Mouse (Mus musculus): ENCODE data around the gene Ppip5k2. TPM values are rescaled to one million over a fixed set of nuclear protein-coding genes. Genes with fewer than 3 reads are reported as not detected.
A peak's percentile ranks its signal among the peaks of the same experiment; 100 is the strongest.
"Not testable (repeated sequence)": the region's sequence is repeated elsewhere in the genome, so short reads cannot be mapped to it uniquely, and the experiment has no call there.

Ppip5k2 gene
- polyA plus RNA-seq, 1 experiment, result 2.9 TPM

- TF ChIP-seq GATA1 (IDR thresholded peaks at IDR 0.05; ENCODE audit: borderline replicate concordance, low read length) (no peak), FLI1 (IDR thresholded peaks at IDR 0.05; ENCODE audit: low read length) (no peak)
- Histone ChIP-seq H3K27me3 (replicated peaks) (no peaks in the 10 kb centered on the region), H3K36me3 (replicated peaks; ENCODE audit: low read length) (peaks cover 53% of the 10 kb centered on the region), H3K4me1 (peaks cover 21% of the 10 kb centered on the region), H3K9me3 (no peaks in the 10 kb centered on the region), H3K4me3 (replicated peaks) (no peak overlapping the region)
Measured at GRCm38 (mm10) chr1:97784928-97785327, 14.7 kb upstream of the Ppip5k2 start.

GRCm38 (mm10) chr1:97781674-97782073 lies 11.5 kb upstream of the Ppip5k2 start:
- Histone ChIP-seq H3K36me3 (replicated peaks; ENCODE audit: low read length) (peaks cover 47% of the 10 kb centered on the region), H3K27me3 (replicated peaks) (no peaks in the 10 kb centered on the region), H3K9me3 (no peaks in the 10 kb centered on the region), H3K4me3 (replicated peaks) (peak overlapping the region; percentile 29), H3K4me1 (peaks cover 24% of the 10 kb centered on the region)
- TF ChIP-seq FLI1 (IDR thresholded peaks at IDR 0.05; ENCODE audit: low read length), result no peak
- TF ChIP-seq GATA1 (IDR thresholded peaks at IDR 0.05; ENCODE audit: borderline replicate concordance, low read length), result no peak

DNA sequence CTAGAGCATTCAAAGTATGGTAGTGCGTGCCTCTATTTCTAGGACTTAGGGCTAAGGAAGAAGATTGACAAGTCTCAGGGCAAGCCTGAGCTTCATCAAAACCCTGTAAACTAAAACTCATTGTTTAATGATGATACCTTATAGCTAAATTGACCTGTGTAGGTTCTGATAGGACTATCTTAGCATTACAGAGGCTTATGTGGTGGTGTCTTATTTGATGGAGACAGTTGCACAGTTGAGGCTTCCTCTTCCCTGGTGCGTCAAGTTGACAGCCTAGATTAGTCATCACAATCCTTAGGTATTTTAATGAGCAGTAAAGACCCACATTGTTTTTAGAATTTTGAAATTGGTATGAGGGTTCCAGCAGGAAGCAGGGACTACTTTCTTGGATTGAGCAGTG lies 3.8 kb upstream of the Ppip5k2 start:
- Histone ChIP-seq H3K27me3 (replicated peaks) (no peaks in the 10 kb centered on the region), H3K36me3 (replicated peaks; ENCODE audit: low read length) (peaks cover 33% of the 10 kb centered on the region), H3K4me1 (peaks cover 52% of the 10 kb centered on the region), H3K9me3 (no peaks in the 10 kb centered on the region), H3K4me3 (replicated peaks) (no peak overlapping the region)
- TF ChIP-seq FLI1 (IDR thresholded peaks at IDR 0.05; ENCODE audit: low read length), result no peak
- TF ChIP-seq GATA1 (IDR thresholded peaks at IDR 0.05; ENCODE audit: borderline replicate concordance, low read length), result no peak

GRCm38 (mm10) chr1:97773362-97773761 lies 3.2 kb upstream of the Ppip5k2 start:
- Histone ChIP-seq H3K9me3 (no peaks in the 10 kb centered on the region), H3K4me1 (peaks cover 52% of the 10 kb centered on the region), H3K27me3 (replicated peaks) (no peaks in the 10 kb centered on the region), H3K36me3 (replicated peaks; ENCODE audit: low read length) (peaks cover 32% of the 10 kb centered on the region), H3K4me3 (replicated peaks) (no peak overlapping the region)
- TF ChIP-seq FLI1 (IDR thresholded peaks at IDR 0.05; ENCODE audit: low read length) (no peak), GATA1 (IDR thresholded peaks at IDR 0.05; ENCODE audit: borderline replicate concordance, low read length) (no peak)

GRCm38 (mm10) chr1:97771727-97772126 lies 1.5 kb upstream of the Ppip5k2 start:
- H3K4me1 ChIP-seq, result peaks cover 62% of the 10 kb centered on the region
- no peaks in the 10 kb centered on the region for H3K27me3 ChIP-seq (replicated peaks)
- TF ChIP-seq FLI1 (IDR thresholded peaks at IDR 0.05; ENCODE audit: low read length) (no peak), GATA1 (IDR thresholded peaks at IDR 0.05; ENCODE audit: borderline replicate concordance, low read length) (no peak)
- no peaks in the 10 kb centered on the region for H3K9me3 ChIP-seq
- H3K4me3 ChIP-seq (replicated peaks), result peak overlapping the region; percentile 99
- peaks cover 20% of the 10 kb centered on the region for H3K36me3 ChIP-seq (replicated peaks; ENCODE audit: low read length)

DNA sequence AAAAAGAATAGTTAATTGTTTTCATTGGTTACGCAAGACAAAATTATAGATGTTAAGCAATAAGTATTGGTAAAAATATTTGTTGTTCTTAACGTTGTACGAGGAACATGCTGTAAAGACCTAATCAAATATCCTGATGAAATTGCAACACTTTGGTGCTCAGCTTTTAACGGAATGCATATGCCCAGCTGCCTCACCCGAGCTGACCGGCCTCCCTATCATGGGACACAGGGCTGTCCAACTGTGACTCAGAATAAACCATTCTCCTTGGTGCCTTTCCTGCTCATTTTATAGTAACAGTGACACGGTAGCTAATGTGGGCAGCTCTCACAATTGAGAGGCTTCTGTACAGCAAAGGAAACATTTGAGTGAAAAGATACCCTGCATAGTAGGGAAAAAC lies 907 bp upstream of the Ppip5k2 start:
- H3K4me1 ChIP-seq, result peaks cover 58% of the 10 kb centered on the region
- no peaks in the 10 kb centered on the region for H3K27me3 ChIP-seq (replicated peaks)
- no peak for TF ChIP-seq FLI1 (IDR thresholded peaks at IDR 0.05; ENCODE audit: low read length)
- TF ChIP-seq GATA1 (IDR thresholded peaks at IDR 0.05; ENCODE audit: borderline replicate concordance, low read length), result no peak
- H3K4me3 ChIP-seq (replicated peaks), result peak overlapping the region; percentile 99
- no peaks in the 10 kb centered on the region for H3K9me3 ChIP-seq
- H3K36me3 ChIP-seq (replicated peaks; ENCODE audit: low read length), result peaks cover 13% of the 10 kb centered on the region

DNA sequence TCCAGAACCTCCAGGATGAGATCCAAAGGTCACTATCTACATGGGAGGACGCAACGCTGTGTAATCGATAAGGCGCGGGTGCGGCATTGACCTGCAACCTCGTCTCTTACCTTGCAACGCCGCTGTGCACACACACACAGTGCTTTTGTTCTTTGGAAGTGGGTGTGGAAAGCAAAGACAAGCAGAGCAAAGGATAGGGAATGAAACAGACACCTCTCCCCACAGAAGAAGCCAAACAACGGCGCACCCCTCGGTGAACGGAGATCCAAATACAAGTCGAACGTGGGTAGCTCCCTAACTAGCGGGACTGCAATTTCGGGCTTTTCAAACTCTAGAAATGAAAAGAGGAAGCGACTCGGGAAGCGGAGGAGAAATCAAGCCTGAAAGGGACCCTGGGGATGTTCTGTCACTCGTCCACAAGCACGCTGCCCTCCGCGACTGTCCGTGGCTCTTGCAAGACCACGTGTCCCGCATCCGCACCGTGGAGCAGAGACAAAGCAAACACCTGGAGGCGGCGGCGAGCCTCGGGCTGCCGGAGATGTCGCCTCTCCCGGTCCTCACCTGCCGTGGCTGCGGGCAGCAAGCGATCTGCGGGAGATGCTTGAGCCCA lies 812 bp downstream of the Ppip5k2 start:
- H3K4me1 ChIP-seq, result peaks cover 63% of the 10 kb centered on the region

DNA sequence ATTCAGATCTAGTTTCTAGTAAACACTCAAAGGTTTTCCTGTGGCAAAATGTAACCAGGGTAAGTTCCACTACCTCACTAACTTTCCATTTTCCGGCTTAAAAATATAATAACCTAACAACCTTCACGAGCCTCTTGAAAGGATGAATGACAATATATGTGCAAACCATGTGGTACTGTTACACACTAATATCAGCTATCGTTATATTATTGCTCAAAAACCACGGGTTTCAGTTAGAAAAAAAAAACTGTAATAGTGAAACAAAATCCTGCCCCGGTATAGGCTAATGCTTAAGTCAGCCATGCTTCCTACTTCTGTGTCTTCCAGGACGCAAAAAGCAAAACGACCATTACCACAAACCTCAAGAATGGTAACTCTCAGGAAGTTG lies 1.3 kb downstream of the Ppip5k2 start:
- H3K27me3 ChIP-seq (replicated peaks), result no peaks in the 10 kb centered on the region
- peaks cover 8% of the 10 kb centered on the region for H3K36me3 ChIP-seq (replicated peaks; ENCODE audit: low read length)
- peak overlapping the region; percentile 99 for H3K4me3 ChIP-seq (replicated peaks)
- peaks cover 63% of the 10 kb centered on the region for H3K4me1 ChIP-seq
- TF ChIP-seq FLI1 (IDR thresholded peaks at IDR 0.05; ENCODE audit: low read length) (no peak), GATA1 (IDR thresholded peaks at IDR 0.05; ENCODE audit: borderline replicate concordance, low read length) (no peak)
- no peaks in the 10 kb centered on the region for H3K9me3 ChIP-seq

More for the DNA sequence above, 812 bp downstream of the Ppip5k2 start:
- TF ChIP-seq FLI1 (IDR thresholded peaks at IDR 0.05; ENCODE audit: low read length) (no peak), GATA1 (IDR thresholded peaks at IDR 0.05; ENCODE audit: borderline replicate concordance, low read length) (no peak)
- Histone ChIP-seq H3K4me3 (replicated peaks) (peak overlapping the region; percentile 99), H3K9me3 (no peaks in the 10 kb centered on the region), H3K27me3 (replicated peaks) (no peaks in the 10 kb centered on the region), H3K36me3 (replicated peaks; ENCODE audit: low read length) (peaks cover 6% of the 10 kb centered on the region)

DNA sequence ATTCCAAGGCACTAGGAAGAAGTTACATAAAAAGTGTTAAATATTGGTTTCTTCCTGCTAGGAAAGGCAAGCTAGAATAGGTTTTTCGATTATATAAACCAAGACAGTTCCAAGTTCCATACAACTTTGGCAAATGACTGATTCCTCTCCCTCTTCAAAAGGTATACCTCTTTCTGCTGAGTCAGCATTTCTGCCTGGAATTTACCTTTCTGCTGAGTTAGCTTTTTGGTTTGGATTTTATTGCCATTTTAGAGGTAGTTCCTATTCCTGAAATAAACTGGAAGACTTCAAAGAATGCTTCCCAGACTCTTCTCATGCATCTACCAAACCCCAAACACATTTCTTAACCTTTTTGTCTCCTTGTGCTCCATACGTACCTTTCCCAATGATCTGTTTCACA lies 2.1 kb downstream of the Ppip5k2 start:
- H3K36me3 ChIP-seq (replicated peaks; ENCODE audit: low read length), result peaks cover 11% of the 10 kb centered on the region
- TF ChIP-seq GATA1 (IDR thresholded peaks at IDR 0.05; ENCODE audit: borderline replicate concordance, low read length) (no peak), FLI1 (IDR thresholded peaks at IDR 0.05; ENCODE audit: low read length) (no peak)

DNA sequence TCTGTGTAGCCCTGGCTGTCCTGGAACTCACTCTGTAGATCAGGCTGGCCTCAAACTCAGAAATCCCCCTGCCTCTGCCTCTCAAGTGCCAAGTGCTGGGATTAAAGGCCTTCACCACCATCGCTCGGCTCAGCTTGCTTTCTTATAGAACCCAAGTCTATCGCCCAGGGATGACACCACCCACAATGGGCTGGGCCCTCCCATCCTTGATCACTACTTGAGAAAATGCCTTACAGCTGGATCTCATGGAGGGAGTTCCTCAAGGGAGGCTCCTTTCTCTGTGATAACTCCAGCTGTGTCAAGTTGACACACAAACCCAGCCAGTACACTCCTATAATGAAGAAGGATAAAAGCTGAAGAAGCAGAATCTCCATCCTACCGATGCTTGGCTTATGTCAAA lies 4.5 kb downstream of the Ppip5k2 start:
- Histone ChIP-seq H3K4me3 (replicated peaks) (peak overlapping the region; percentile 81), H3K36me3 (replicated peaks; ENCODE audit: low read length) (peaks cover 22% of the 10 kb centered on the region), H3K4me1 (peaks cover 49% of the 10 kb centered on the region)
- H3K27me3 ChIP-seq (replicated peaks); H3K9me3 ChIP-seq: not testable (repeated sequence)

More for the DNA sequence above, 2.1 kb downstream of the Ppip5k2 start:
- Histone ChIP-seq H3K9me3 (no peaks in the 10 kb centered on the region), H3K4me3 (replicated peaks) (peak overlapping the region; percentile 99), H3K4me1 (peaks cover 58% of the 10 kb centered on the region), H3K27me3 (replicated peaks) (no peaks in the 10 kb centered on the region)

GRCm38 (mm10) chr1:97761477-97761876 lies 8.7 kb downstream of the Ppip5k2 start:
- H3K4me3 ChIP-seq (replicated peaks), result no peak overlapping the region
- peaks cover 51% of the 10 kb centered on the region for H3K36me3 ChIP-seq (replicated peaks; ENCODE audit: low read length)
- H3K4me1 ChIP-seq, result peaks cover 48% of the 10 kb centered on the region
- no peaks in the 10 kb centered on the region for H3K27me3 ChIP-seq (replicated peaks)
- no peak for TF ChIP-seq GATA1 (IDR thresholded peaks at IDR 0.05; ENCODE audit: borderline replicate concordance, low read length)
- TF ChIP-seq FLI1 (IDR thresholded peaks at IDR 0.05; ENCODE audit: low read length), result no peak
- H3K9me3 ChIP-seq, result no peaks in the 10 kb centered on the region

Measured in megakaryocyte, embryonic 14.5 days (primary cell).